12 mouse cellular contexts compared by ENCODE assay signal in genomic region chr5:129394416-129394815, GRCm38 (mm10).
A peak's percentile ranks its signal among the peaks of the same experiment; 100 is the strongest.
DNase-seq lines count a peak whose midpoint lies in the region; ATAC-seq lines count a peak whose summit lies in the region.
"Had no signal": no experiment of that assay in that cellular context is flagged by ENCODE, and none has a peak within 500 bp of the region (broad histone marks: within the 10 kb centered on the region; RNA-seq: fewer than 3 reads in every experiment).

No protein-coding gene starts in this region.

- DNase-seq in cerebellum, postnatal 25 days, result peak; percentile 32 to 46
- DNase-seq in cerebellum, postnatal 10 days, result no peak
- no peak for DNase-seq in frontal cortex, postnatal 36 days (ENCODE audit: low spot score in 2 of 2)
- DNase-seq in brain, adult 2 months (ENCODE audit: low read depth, low spot score), result peak; percentile 66
- DNase-seq in embryo, embryonic 9.5 days (ENCODE audit: extremely low spot score), result no peak
- DNase-seq: B cell, adult 2 months; gastrocnemius, adult 2 months; gastrocnemius, postnatal 14 days; heart, adult 11 months; kidney, adult 2 months had no signal

- ATAC-seq in frontal cortex, adult (ENCODE audit: low TSS enrichment), result peak; percentile 38; the same call in 1 of the 2 replicates
- ATAC-seq: intestine, postnatal 0 days had no signal

Comparison
In these comparisons a context has a peak if more than half of its experiments do, and no peak if none do; other contexts are left out.
1. DNase-seq: peak in cerebellum, postnatal 25 days (2 of 2) and brain, adult 2 months (single experiment); none in cerebellum, postnatal 10 days (0 of 2), frontal cortex, postnatal 36 days (0 of 2) and embryo, embryonic 9.5 days (single experiment).